Mouse (Mus musculus) MEL-GATA-1-ER (cell line): Measurements from ENCODE around the gene Fgfr2.

Experiments
- DNase-seq: peaks from one replicate; pipeline ENCODE4 v3.0.0-alpha.2; 2012; ENCODE audit warnings: low read depth; ENCODE audit errors: extremely low read depth

Fgfr2 gene

GRCm38 (mm10) chr7:131297151-131297550, 1826.0 kb downstream of the Fgfr2 start:
- no peak for DNase-seq

GRCm38 (mm10) chr7:131265851-131266250, 1857.3 kb downstream of the Fgfr2 start:
- DNase-seq, result no peak

GRCm38 (mm10) chr7:131264251-131264650, 1858.9 kb downstream of the Fgfr2 start:
- no peak for DNase-seq

- no peak for DNase-seq
Measured at GRCm38 (mm10) chr7:131260946-131261345, 1862.2 kb downstream of the Fgfr2 start.

- no peak for DNase-seq
Measured at GRCm38 (mm10) chr7:131257309-131257708, 1865.8 kb downstream of the Fgfr2 start.

GRCm38 (mm10) chr7:131256841-131257240, 1866.3 kb downstream of the Fgfr2 start:
- DNase-seq, result no peak

GRCm38 (mm10) chr7:131244993-131245392, 1878.2 kb downstream of the Fgfr2 start:
- no peak for DNase-seq

- DNase-seq, result no peak
Measured at GRCm38 (mm10) chr7:131236091-131236490, 1887.1 kb downstream of the Fgfr2 start.

GRCm38 (mm10) chr7:131223086-131223485, 1900.1 kb downstream of the Fgfr2 start:
- DNase-seq, result no peak

GRCm38 (mm10) chr7:131187996-131188395, 1935.2 kb downstream of the Fgfr2 start:
- no peak for DNase-seq

GRCm38 (mm10) chr7:131187047-131187446, 1936.1 kb downstream of the Fgfr2 start:
- DNase-seq, result no peak

- DNase-seq, result no peak
Measured at GRCm38 (mm10) chr7:131184339-131184738, 1938.8 kb downstream of the Fgfr2 start.

GRCm38 (mm10) chr7:131182685-131183084, 1940.5 kb downstream of the Fgfr2 start:
- no peak for DNase-seq

- DNase-seq, result no peak
Measured at GRCm38 (mm10) chr7:131174121-131174520, 1949.0 kb downstream of the Fgfr2 start, which contains the start of gene 5430419D17Rik. 5430419D17Rik (plus strand) TSS chr7:131174402.

GRCm38 (mm10) chr7:131169099-131169498, 1954.1 kb downstream of the Fgfr2 start:
- DNase-seq, result no peak

- no peak for DNase-seq
Measured at GRCm38 (mm10) chr7:131167771-131168170, 1955.4 kb downstream of the Fgfr2 start.

GRCm38 (mm10) chr7:131162251-131162650, 1960.9 kb downstream of the Fgfr2 start:
- no peak for DNase-seq

- DNase-seq, result no peak
Measured at GRCm38 (mm10) chr7:131153044-131153443, 1970.1 kb downstream of the Fgfr2 start.

GRCm38 (mm10) chr7:131150179-131150578, 1973.0 kb downstream of the Fgfr2 start:
- no peak for DNase-seq

GRCm38 (mm10) chr7:131146214-131146613, 1976.9 kb downstream of the Fgfr2 start, which contains the start of gene 4933402N03Rik:
4933402N03Rik (minus strand) TSS chr7:131146314.
- DNase-seq, result no peak

- no peak for DNase-seq
Measured at GRCm38 (mm10) chr7:131133181-131133580, 1990.0 kb downstream of the Fgfr2 start.

GRCm38 (mm10) chr7:131130021-131130420, 1993.1 kb downstream of the Fgfr2 start:
- DNase-seq, result no peak

GRCm38 (mm10) chr7:131122210-131122807, 2000.8 kb downstream of the Fgfr2 start:
- DNase-seq, result no peak
